Mouse (Mus musculus): ENCODE results near the gene Bcl2. TPM values are rescaled to one million over a fixed set of nuclear protein-coding genes. Genes with fewer than 3 reads are reported as not detected.

The Bcl2 gene
- total RNA-seq, 2 experiments from 2014 or later: 12.3 to 12.4 TPM

- no peak for DNase-seq (ENCODE audit: low spot score in 2 of 2)
- intact Hi-C loops (cut with DNase I): no loop called here
Observed at GRCm38 (mm10) chr1:106684546-106684945, 29.5 kb downstream of the Bcl2 start.

- intact Hi-C loops (cut with DNase I): no loop called here
- no peak for DNase-seq (ENCODE audit: low spot score in 2 of 2)
Observed at GRCm38 (mm10) chr1:106682829-106683228, 31.2 kb downstream of the Bcl2 start.

- intact Hi-C loops (cut with DNase I): no loop called here
- no peak for DNase-seq (ENCODE audit: low spot score in 2 of 2)
Observed at GRCm38 (mm10) chr1:106679800-106680515, 34.1 kb downstream of the Bcl2 start.

GRCm38 (mm10) chr1:106678060-106678478 lies 36.0 kb downstream of the Bcl2 start:
- intact Hi-C loops (cut with DNase I): loop anchor here (1.0 kb wide), 1 partner anchor 12 kb away; no protein-coding TSS in a partner anchor

GRCm38 (mm10) chr1:106666140-106667088 lies 47.7 kb downstream of the Bcl2 start:
- intact Hi-C loops (cut with DNase I): no loop called here
- DNase-seq (ENCODE audit: low spot score in 2 of 2): no peak

More at GRCm38 (mm10) chr1:106678060-106678478, 36.0 kb downstream of the Bcl2 start:
- no peak for DNase-seq (ENCODE audit: low spot score in 2 of 2)

GRCm38 (mm10) chr1:106664978-106665377 lies 49.1 kb downstream of the Bcl2 start:
- intact Hi-C loops (cut with DNase I): no loop called here
- DNase-seq (ENCODE audit: low spot score in 2 of 2): no peak

- DNase-seq (ENCODE audit: low spot score in 2 of 2): no peak
- intact Hi-C loops (cut with DNase I): no loop called here
Observed at GRCm38 (mm10) chr1:106662486-106662885, 51.6 kb downstream of the Bcl2 start.

GRCm38 (mm10) chr1:106658293-106658847 lies 55.7 kb downstream of the Bcl2 start:
- intact Hi-C loops (cut with DNase I): no loop called here

GRCm38 (mm10) chr1:106656207-106656738 lies 57.8 kb downstream of the Bcl2 start:
- intact Hi-C loops (cut with DNase I): no loop called here

More at GRCm38 (mm10) chr1:106658293-106658847, 55.7 kb downstream of the Bcl2 start:
- DNase-seq (ENCODE audit: low spot score in 2 of 2): no peak

GRCm38 (mm10) chr1:106654254-106654653 lies 59.8 kb downstream of the Bcl2 start:
- intact Hi-C loops (cut with DNase I): no loop called here
- DNase-seq (ENCODE audit: low spot score in 2 of 2): no peak

More at GRCm38 (mm10) chr1:106656207-106656738, 57.8 kb downstream of the Bcl2 start:
- no peak for DNase-seq (ENCODE audit: low spot score in 2 of 2)

- intact Hi-C loops (cut with DNase I): no loop called here
- peak in 1 of 2 experiments; percentile 18 for DNase-seq (ENCODE audit: low spot score in 2 of 2)
Observed at GRCm38 (mm10) chr1:106653441-106653860, 60.6 kb downstream of the Bcl2 start.

GRCm38 (mm10) chr1:106651211-106651610 lies 62.9 kb downstream of the Bcl2 start:
- no peak for DNase-seq (ENCODE audit: low spot score in 2 of 2)
- intact Hi-C loops (cut with DNase I): no loop called here

GRCm38 (mm10) chr1:106650427-106650826 lies 63.6 kb downstream of the Bcl2 start:
- intact Hi-C loops (cut with DNase I): no loop called here
- no peak for DNase-seq (ENCODE audit: low spot score in 2 of 2)

GRCm38 (mm10) chr1:106647336-106647735 lies 66.7 kb downstream of the Bcl2 start:
- intact Hi-C loops (cut with DNase I): no loop called here

GRCm38 (mm10) chr1:106644566-106644965 lies 69.5 kb downstream of the Bcl2 start:
- intact Hi-C loops (cut with DNase I): no loop called here
- DNase-seq (ENCODE audit: low spot score in 2 of 2): no peak

More at GRCm38 (mm10) chr1:106647336-106647735, 66.7 kb downstream of the Bcl2 start:
- no peak for DNase-seq (ENCODE audit: low spot score in 2 of 2)

- DNase-seq (ENCODE audit: low spot score in 2 of 2): no peak
- intact Hi-C loops (cut with DNase I): no loop called here
Observed at GRCm38 (mm10) chr1:106643527-106643926, 70.5 kb downstream of the Bcl2 start.

- DNase-seq (ENCODE audit: low spot score in 2 of 2): no peak
Observed at GRCm38 (mm10) chr1:106640577-106640976, 73.5 kb downstream of the Bcl2 start.

GRCm38 (mm10) chr1:106637705-106638104 lies 76.4 kb downstream of the Bcl2 start:
- intact Hi-C loops (cut with DNase I): no loop called here

More at GRCm38 (mm10) chr1:106640577-106640976, 73.5 kb downstream of the Bcl2 start:
- intact Hi-C loops (cut with DNase I): no loop called here

GRCm38 (mm10) chr1:106636714-106637113 lies 77.4 kb downstream of the Bcl2 start:
- no peak for DNase-seq (ENCODE audit: low spot score in 2 of 2)
- intact Hi-C loops (cut with DNase I): no loop called here

More at GRCm38 (mm10) chr1:106637705-106638104, 76.4 kb downstream of the Bcl2 start:
- no peak for DNase-seq (ENCODE audit: low spot score in 2 of 2)

Data from left cerebral cortex, postnatal 14 days (tissue).